Mouse (Mus musculus) intestine, embryonic 14.5 days (tissue): ENCODE data around the gene Rasgrf1. TPM values are rescaled to one million over a fixed set of nuclear protein-coding genes. Genes with fewer than 3 reads are reported as not detected.
A peak's percentile ranks its signal among the peaks of the same experiment; 100 is the strongest.

ENCODE experiments used
- ATAC-seq: fragments of 200-750 bp; cut with Nextera tagmentation; replicated peaks from 2 replicates; pipeline ENCODE4 v1.8.0; 2017; ENCODE audit warnings: low read depth, moderate number of reproducible peaks, moderate TSS enrichment, moderate library complexity; ENCODE audit not compliant: low FRiP score, low TSS enrichment
- DNase-seq: peaks from one replicate; pipeline ENCODE4 v3.0.0-alpha.2; 2018; ENCODE audit warnings: low spot score
- H3K27ac ChIP-seq: fragments of 300-500 bp; sonication (generic); 2 replicates; pipeline ENCODE4 v1.5.1; 2014; ENCODE audit warnings: low read depth, mild to moderate bottlenecking, control low read depth
- H3K27me3 ChIP-seq: fragments of 300-500 bp; sonication (generic); replicated peaks from 2 replicates; pipeline ENCODE4 v1.6.1; 2014; ENCODE audit warnings: low read length, control low read depth; ENCODE audit not compliant: control insufficient read depth, insufficient read depth
- H3K36me3 ChIP-seq: fragments of 300-500 bp; sonication (generic); 2 replicates; pipeline ENCODE4 v1.6.1; 2014; ENCODE audit warnings: low read length, control low read depth; ENCODE audit not compliant: control insufficient read depth, insufficient read depth
- H3K4me1 ChIP-seq: fragments of 300-500 bp; sonication (generic); replicated peaks from 2 replicates; pipeline ENCODE4 v1.6.1; 2014; ENCODE audit warnings: low read length, control low read depth, mixed read lengths; ENCODE audit not compliant: control insufficient read depth, insufficient read depth
- H3K4me2 ChIP-seq: fragments of 300-500 bp; sonication (generic); 2 replicates; pipeline ENCODE4 v1.6.1; 2014; ENCODE audit warnings: low read length
- H3K4me3 ChIP-seq: fragments of 300-500 bp; sonication (generic); 2 replicates; pipeline ENCODE4 v1.5.1; 2014; ENCODE audit warnings: low read depth, low read length, control low read depth, mixed read lengths
- H3K9ac ChIP-seq: fragments of 300-500 bp; sonication (generic); 2 replicates; pipeline ENCODE4 v1.6.1; 2014; ENCODE audit warnings: mild to moderate bottlenecking, low read length
- H3K9me3 ChIP-seq: fragments of 300-500 bp; sonication (generic); 2 replicates; pipeline ENCODE4 v1.6.1; 2016; ENCODE audit warnings: low read length, control low read depth; ENCODE audit not compliant: control insufficient read depth
- WGBS: fragments of 180-500 bp; shearing (Covaris S2); extraction: QIAGEN DNeasy Blood & Tissue Kit; methylation state at CpG from one replicate; pipeline ENCODE4 v1.1.7; 2014; 5-methylcytosine and 5-hydroxymethylcytosine counted together
- polyA plus RNA-seq: library from polyadenylated mRNA; unstranded; fragments of >200 nt; fragmentation: Nextera tagmentation; extraction: Ambion mirVana; gene quantifications from 2 replicates; pipeline ENCODE4 v1.2.1, GENCODE M21; 2014

Rasgrf1 gene
- polyA plus RNA-seq, 1 experiment from 2014 or later = 0.35 TPM

DNA sequence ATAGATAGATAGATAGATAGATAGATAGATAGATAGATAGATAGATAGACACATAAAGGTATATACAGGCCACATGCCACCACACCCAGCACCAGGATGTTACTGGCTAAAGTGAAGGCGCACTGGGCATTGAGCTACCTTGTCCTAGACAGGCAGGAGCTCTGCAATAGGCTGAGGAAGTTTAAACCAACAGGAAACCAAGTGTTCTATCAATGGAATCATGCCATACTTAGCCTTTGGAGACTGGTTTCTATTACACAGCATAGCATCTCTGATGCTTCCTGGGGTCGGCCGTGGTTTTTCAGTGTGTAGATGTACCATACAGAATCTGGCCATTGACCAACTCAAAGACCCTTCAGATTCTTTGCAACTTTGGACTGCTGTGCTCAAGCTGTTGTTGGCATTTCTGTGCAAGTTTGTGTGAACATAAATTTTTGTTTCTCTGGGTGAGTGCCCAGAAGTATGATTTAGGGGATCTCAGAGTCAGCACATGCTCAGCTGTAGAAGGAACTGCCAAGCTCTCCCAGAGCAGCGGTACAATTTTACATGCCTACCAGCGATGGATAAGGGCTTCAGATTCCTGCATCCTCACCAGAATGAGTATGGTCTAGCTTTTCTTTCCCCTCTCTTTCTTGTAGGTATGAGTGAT is 17.0 kb upstream of the Rasgrf1 start:
- no peak overlapping the region for H3K9ac ChIP-seq
- no peak overlapping the region for H3K4me2 ChIP-seq
- ATAC-seq = no peak
- no peak overlapping the region for H3K27ac ChIP-seq
- WGBS = 83% methylated on average over 5 of the region's 5 CpGs
- H3K9me3 ChIP-seq = no peaks in the 10 kb centered on the region
- H3K4me1 ChIP-seq = no peaks in the 10 kb centered on the region
- no peaks in the 10 kb centered on the region for H3K36me3 ChIP-seq
- H3K4me3 ChIP-seq = no peak overlapping the region
- no peak for DNase-seq
- H3K27me3 ChIP-seq = no peaks in the 10 kb centered on the region

DNA sequence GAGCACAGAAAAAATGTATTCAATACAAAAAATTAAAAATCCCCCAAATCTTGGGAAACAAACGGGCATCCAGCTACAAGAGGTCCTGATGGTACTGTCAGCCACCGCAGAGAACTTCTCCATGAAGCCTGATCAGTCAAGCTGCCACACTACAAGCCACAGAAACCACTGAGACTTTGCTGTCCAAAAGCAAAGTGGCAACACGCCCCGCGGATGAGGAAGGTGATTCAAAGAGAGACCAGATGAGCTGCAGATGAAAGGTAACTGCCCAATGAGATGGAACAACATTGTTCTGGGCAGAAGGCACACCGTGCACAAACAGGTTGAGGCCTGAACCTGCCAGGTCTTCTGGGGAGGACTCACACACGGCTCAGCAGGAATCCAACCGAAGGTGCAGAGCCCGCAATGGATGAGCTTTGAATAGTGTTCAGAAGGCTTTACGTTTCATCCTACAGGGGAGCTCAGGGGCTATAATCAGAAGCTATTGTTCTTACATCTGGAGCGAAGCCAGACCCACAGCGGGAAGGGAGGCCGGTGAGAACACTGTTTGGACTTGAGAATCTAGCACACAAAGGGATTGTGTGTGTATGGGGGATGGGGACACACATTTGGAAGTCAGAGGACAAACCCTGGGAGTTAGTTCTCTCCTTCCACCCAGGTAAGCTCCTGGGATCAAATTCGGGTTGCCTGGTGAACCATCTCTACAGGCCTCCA is 9.4 kb upstream of the Rasgrf1 start:
- no peak for ATAC-seq
- Histone ChIP-seq H3K36me3 (no peaks in the 10 kb centered on the region), H3K9ac (no peak overlapping the region), H3K4me2 (no peak overlapping the region), H3K27me3 (peaks cover 13% of the 10 kb centered on the region; the same call in 1 of the 2 replicates), H3K4me1 (no peaks in the 10 kb centered on the region), H3K9me3 (no peaks in the 10 kb centered on the region), H3K27ac (no peak overlapping the region), H3K4me3 (no peak overlapping the region)
- no peak for DNase-seq
- WGBS = 37% methylated on average over 14 of the region's 14 CpGs

DNA sequence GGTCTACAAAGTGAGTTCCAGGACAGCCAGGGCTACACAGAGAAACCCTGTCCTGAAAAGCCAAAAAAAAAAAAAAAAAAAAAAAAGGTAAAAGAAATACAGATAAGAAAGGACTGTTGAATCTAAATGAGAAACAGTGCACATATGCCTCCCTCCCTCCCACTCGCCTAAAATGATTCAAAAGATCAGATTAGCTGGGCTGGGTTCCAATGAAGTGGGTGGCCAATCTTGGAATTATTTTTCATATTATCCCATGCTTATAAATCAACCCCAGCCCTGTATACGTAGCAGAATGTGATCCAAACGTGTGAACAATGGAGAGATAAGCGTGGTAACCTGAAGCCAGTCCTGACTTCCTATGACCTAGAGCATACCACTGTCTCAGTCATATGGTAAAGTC is 8.5 kb upstream of the Rasgrf1 start:
- Histone ChIP-seq H3K9ac (no peak overlapping the region), H3K36me3 (no peaks in the 10 kb centered on the region), H3K9me3 (no peaks in the 10 kb centered on the region), H3K27ac (no peak overlapping the region), H3K4me1 (no peaks in the 10 kb centered on the region), H3K4me2 (no peak overlapping the region), H3K27me3 (peaks cover 20% of the 10 kb centered on the region), H3K4me3 (no peak overlapping the region)
- ATAC-seq (no peak), DNase-seq (no peak)
- WGBS = 61% methylated on average over 4 of the region's 4 CpGs

DNA sequence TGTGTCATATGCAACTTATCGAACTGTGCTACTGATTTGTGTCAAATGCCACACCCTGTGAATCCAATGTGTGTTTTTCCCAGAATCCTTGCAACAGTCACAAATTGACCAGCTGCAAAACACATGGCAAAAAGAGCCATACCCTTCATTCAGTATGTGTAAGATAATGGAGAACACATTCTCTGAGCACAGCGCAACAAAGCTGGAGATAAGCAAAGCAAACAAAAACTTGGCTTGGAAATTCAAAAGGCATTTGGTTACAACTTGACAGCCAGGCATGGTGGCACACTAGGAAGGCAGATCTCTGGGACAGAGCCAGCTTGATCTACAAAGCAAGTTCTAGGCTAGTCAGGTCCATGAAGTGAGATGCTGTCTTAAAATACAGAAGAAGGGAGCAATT is 6.9 kb upstream of the Rasgrf1 start:
- H3K4me2 ChIP-seq = no peak overlapping the region

DNA sequence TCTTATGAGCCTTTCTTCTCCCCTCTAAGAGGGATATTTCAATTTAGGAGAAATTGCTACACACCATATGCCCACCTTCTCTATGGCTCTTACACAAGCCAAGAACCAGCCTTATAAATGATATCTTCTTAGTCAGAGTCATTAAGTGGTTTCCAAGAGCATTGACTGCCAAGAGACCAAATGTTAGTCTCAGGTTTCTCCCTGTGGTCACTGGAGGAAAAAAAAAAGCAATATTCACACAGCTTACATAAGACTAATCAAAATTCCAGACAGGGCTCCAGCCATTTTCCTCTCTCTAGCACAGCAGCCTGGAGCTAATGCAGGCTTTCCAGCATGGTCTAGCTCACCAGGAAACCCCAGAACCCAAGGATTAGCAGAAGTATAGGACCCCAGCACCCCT is 3.1 kb upstream of the Rasgrf1 start:
- Histone ChIP-seq H3K27ac (no peak overlapping the region), H3K4me3 (no peak overlapping the region), H3K36me3 (no peaks in the 10 kb centered on the region), H3K4me2 (no peak overlapping the region), H3K4me1 (peaks cover 16% of the 10 kb centered on the region), H3K9me3 (no peaks in the 10 kb centered on the region), H3K27me3 (peaks cover 70% of the 10 kb centered on the region), H3K9ac (no peak overlapping the region)
- DNase-seq (no peak), ATAC-seq (no peak)

More for the DNA sequence above, 6.9 kb upstream of the Rasgrf1 start:
- Histone ChIP-seq H3K4me1 (no peaks in the 10 kb centered on the region), H3K4me3 (no peak overlapping the region), H3K9ac (no peak overlapping the region), H3K27ac (no peak overlapping the region), H3K27me3 (peaks cover 36% of the 10 kb centered on the region), H3K9me3 (no peaks in the 10 kb centered on the region), H3K36me3 (no peaks in the 10 kb centered on the region)
- ATAC-seq (0 out of 2 replicates have a peak, but pooled peaks have one; percentile 15), DNase-seq (no peak)
- 61% methylated on average over 2 of the region's 2 CpGs for WGBS

DNA sequence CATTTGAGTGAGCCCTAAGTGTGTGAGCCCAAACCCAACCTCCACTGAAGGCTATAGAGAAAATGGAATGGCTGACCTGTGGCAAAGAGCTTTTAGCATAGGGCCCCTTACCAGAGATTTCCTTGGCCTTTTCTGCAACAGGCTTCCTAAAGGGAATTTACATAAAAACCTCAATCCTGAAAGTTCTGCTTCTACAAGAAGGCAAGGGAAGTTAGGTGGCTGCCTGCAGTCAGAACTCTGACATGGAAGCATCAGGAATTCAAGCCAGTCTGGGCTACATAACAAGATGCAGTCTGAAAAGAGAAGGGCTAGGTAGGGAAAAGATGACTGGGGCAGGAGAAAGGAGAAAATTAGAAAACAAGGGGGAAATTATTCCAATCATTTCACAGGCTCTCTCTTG is 1.8 kb upstream of the Rasgrf1 start:
- ATAC-seq = no peak
- no peak overlapping the region for H3K27ac ChIP-seq
- no peak for DNase-seq
- H3K36me3 ChIP-seq = no peaks in the 10 kb centered on the region
- H3K4me3 ChIP-seq = no peak overlapping the region
- peaks cover 16% of the 10 kb centered on the region for H3K4me1 ChIP-seq
- H3K9ac ChIP-seq = no peak overlapping the region
- H3K9me3 ChIP-seq = no peaks in the 10 kb centered on the region
- H3K27me3 ChIP-seq = peaks cover 74% of the 10 kb centered on the region
- H3K4me2 ChIP-seq = no peak overlapping the region

DNA sequence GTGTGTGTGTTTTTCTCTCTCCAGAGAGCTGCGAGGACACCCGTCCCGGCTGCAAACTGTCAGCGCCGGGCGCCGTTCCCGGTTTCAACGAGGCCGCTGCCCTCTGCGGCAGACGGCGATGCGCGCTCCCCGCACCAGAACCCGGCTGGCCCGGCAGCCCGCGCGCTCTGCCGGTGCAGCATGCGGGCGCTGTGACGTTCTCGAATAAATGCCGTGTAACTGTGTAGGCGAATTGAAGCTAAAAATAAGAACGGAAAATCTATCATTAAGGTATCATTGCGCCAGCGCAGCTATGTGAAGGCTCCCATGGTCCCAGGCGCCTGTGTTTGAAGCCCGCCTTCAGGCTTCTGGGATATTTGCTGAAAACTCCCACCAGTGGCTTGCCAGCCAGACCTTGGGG is 1.1 kb upstream of the Rasgrf1 start:
- ATAC-seq (no peak), DNase-seq (peak; percentile 77)
- H3K4me3 ChIP-seq = peak overlapping the region; percentile 43
- no peak overlapping the region for H3K27ac ChIP-seq
- peaks cover 75% of the 10 kb centered on the region for H3K27me3 ChIP-seq
- no peak overlapping the region for H3K9ac ChIP-seq
- under 1% methylated on average over 33 of the region's 33 CpGs for WGBS
- H3K4me2 ChIP-seq = peak overlapping the region; percentile 78
- H3K9me3 ChIP-seq = no peaks in the 10 kb centered on the region
- no peaks in the 10 kb centered on the region for H3K36me3 ChIP-seq
- H3K4me1 ChIP-seq = peaks cover 16% of the 10 kb centered on the region

DNA sequence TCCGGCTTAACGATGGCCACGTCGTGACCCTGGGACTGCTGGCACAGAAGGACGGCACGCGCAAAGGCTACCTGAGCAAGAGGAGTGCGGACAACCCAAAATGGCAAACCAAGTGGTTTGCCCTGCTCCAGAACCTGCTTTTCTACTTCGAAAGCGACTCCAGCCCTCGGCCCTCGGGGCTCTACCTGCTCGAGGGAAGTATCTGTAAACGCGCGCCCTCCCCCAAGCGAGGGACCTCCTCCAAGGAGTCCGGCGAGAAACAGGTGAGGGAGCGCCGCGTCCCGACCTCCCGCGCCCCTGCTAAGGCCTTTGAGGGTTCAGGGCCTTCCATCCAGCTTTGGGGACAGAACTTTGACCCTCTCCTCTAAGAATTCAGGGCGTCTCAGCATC is 298 bp downstream of the Rasgrf1 start:
- H3K36me3 ChIP-seq = no peaks in the 10 kb centered on the region
- peaks cover 16% of the 10 kb centered on the region for H3K4me1 ChIP-seq
- ATAC-seq (no peak), DNase-seq (no peak)
- no peaks in the 10 kb centered on the region for H3K9me3 ChIP-seq
- H3K9ac ChIP-seq = no peak overlapping the region
- peak overlapping the region; percentile 78 for H3K4me2 ChIP-seq
- H3K27ac ChIP-seq = no peak overlapping the region
- H3K4me3 ChIP-seq = peak overlapping the region; percentile 43
- whole genome bisulfite sequencing = 1% methylated on average over 25 of the region's 26 CpGs
- peaks cover 75% of the 10 kb centered on the region for H3K27me3 ChIP-seq
